Mouse (Mus musculus) cerebellum, adult 9-11 months (tissue): Measurements from ENCODE around the gene Fam171a2.
A peak's percentile ranks its signal among the peaks of the same experiment; 100 is the strongest.
"Not testable (repeated sequence)": the region's sequence is repeated elsewhere in the genome, so short reads cannot be mapped to it uniquely, and the experiment has no call there.

Source experiments
- DNase-seq: peaks from one replicate; pipeline ENCODE4 v3.0.0; 2022

Gene Fam171a2

GRCm38 (mm10) chr11:102393238-102393634 is 54.2 kb downstream of the Fam171a2 start, which contains the start of gene Rundc3a:
TSS of gene Rundc3a (plus strand) at chr11:102393403.
- peak; percentile 98 for DNase-seq

- DNase-seq: no peak
Measured at GRCm38 (mm10) chr11:102392441-102393237, 54.8 kb downstream of the Fam171a2 start.

GRCm38 (mm10) chr11:102389436-102389835 is 58.0 kb downstream of the Fam171a2 start:
- DNase-seq: not testable (repeated sequence)
